ENCODE assay signal across 24 mouse cellular contexts in genomic region chr5:31742521-31743031, GRCm38 (mm10). TPM values are rescaled to one million over a fixed set of nuclear protein-coding genes. Genes with fewer than 3 reads are reported as not detected.
A peak's percentile ranks its signal among the peaks of the same experiment; 100 is the strongest.
DNase-seq lines count a peak whose midpoint lies in the region; ATAC-seq and TF ChIP-seq lines count a peak whose summit lies in the region.
"Had no signal": no experiment of that assay in that cellular context is flagged by ENCODE, and none has a peak within 500 bp of the region (broad histone marks: within the 10 kb centered on the region; RNA-seq: fewer than 3 reads in every experiment).

No protein-coding gene starts in this region.

- DNase-seq in heart, postnatal 0 days (ENCODE audit: low spot score) = peak; percentile 18
- no peak for DNase-seq in heart, postnatal 4 days
- DNase-seq in Muller cell, postnatal 12 days (ENCODE audit: inconsistent ontology term) = peak; percentile 22
- no peak for DNase-seq in thymus, postnatal 0 days (ENCODE audit: low spot score)
- DNase-seq: B cell, adult 2 months; cerebellum, adult 11 months; cerebellum, adult 2 months; cerebellum, adult 9-11 months; cerebellum, postnatal 25 days; embryo, embryonic 11 days; gastrocnemius, postnatal 10 days; gastrocnemius, postnatal 36 days; heart, postnatal 14 days had no signal

- H3K36me3 ChIP-seq in heart, postnatal 0 days (replicated peaks; ENCODE audit: control insufficient read depth, insufficient read depth, low read length) = no peaks in the 10 kb centered on the region
- peaks cover 8% of the 10 kb centered on the region for H3K36me3 ChIP-seq in megakaryocyte, embryonic 14.5 days (replicated peaks; ENCODE audit: low read length)
- H3K36me3 ChIP-seq: forebrain, embryonic 10.5 days; heart, embryonic 12.5 days; heart, embryonic 15.5 days; hindbrain, embryonic 12.5 days; hindbrain, embryonic 15.5 days had no signal

- H3K4me1 ChIP-seq in heart, postnatal 0 days (ENCODE audit: control insufficient read depth, insufficient read depth) = no peaks in the 10 kb centered on the region
- peaks cover 44% of the 10 kb centered on the region for H3K4me1 ChIP-seq in megakaryocyte, embryonic 14.5 days
- H3K4me1 ChIP-seq: forebrain, embryonic 13.5 days; hindbrain, embryonic 12.5 days; hindbrain, embryonic 15.5 days had no signal

- WGBS in heart, postnatal 0 days = 48% methylated on average over 4 of the region's 4 CpGs

- TF ChIP-seq EP300 in heart, postnatal 0 days (IDR thresholded peaks at IDR 0.05; ENCODE audit: low read depth) = no peak

- H3K4me3 ChIP-seq in heart, postnatal 0 days (ENCODE audit: low read depth, low read length) = no peak overlapping the region
- H3K4me3 ChIP-seq in megakaryocyte, embryonic 14.5 days (replicated peaks) = peak overlapping the region; percentile 82
- H3K4me3 ChIP-seq: forebrain, embryonic 10.5 days; forebrain, embryonic 13.5 days; heart, embryonic 12.5 days; heart, embryonic 15.5 days; hindbrain, embryonic 12.5 days; hindbrain, embryonic 15.5 days had no signal

- ATAC-seq in heart, postnatal 0 days (ENCODE audit: insufficient read depth, low read depth) = no peak
- no peak for ATAC-seq in megakaryocyte, adult 5-6 weeks (ENCODE audit: poor library complexity, severe bottlenecking)
- ATAC-seq: forebrain, embryonic 13.5 days; forebrain, embryonic 16.5 days had no signal

- H3K27me3 ChIP-seq in heart, postnatal 0 days (ENCODE audit: control insufficient read depth, insufficient read depth, low read length) = no peaks in the 10 kb centered on the region
- no peaks in the 10 kb centered on the region for H3K27me3 ChIP-seq in megakaryocyte, embryonic 14.5 days (replicated peaks)
- H3K27me3 ChIP-seq: CH12.LX; forebrain, embryonic 13.5 days; heart, embryonic 12.5 days; heart, embryonic 15.5 days; hindbrain, embryonic 12.5 days; hindbrain, embryonic 15.5 days had no signal

- H3K9me3 ChIP-seq in heart, postnatal 0 days (replicated peaks; ENCODE audit: control insufficient read depth, low read length) = no peaks in the 10 kb centered on the region
- no peaks in the 10 kb centered on the region for H3K9me3 ChIP-seq in megakaryocyte, embryonic 14.5 days
- H3K9me3 ChIP-seq: forebrain, embryonic 10.5 days; forebrain, embryonic 13.5 days; G1E; heart, embryonic 12.5 days; heart, embryonic 15.5 days; hindbrain, embryonic 12.5 days; hindbrain, embryonic 15.5 days had no signal

- no peak overlapping the region for H3K9ac ChIP-seq in heart, postnatal 0 days (replicated peaks; ENCODE audit: low read depth, low read length)
- H3K9ac ChIP-seq: forebrain, embryonic 13.5 days; heart, embryonic 12.5 days; heart, embryonic 15.5 days; hindbrain, embryonic 12.5 days; hindbrain, embryonic 15.5 days had no signal

- no peak overlapping the region for H3K27ac ChIP-seq in heart, postnatal 0 days (ENCODE audit: low read depth)
- H3K27ac ChIP-seq: forebrain, embryonic 10.5 days; forebrain, embryonic 13.5 days; heart, embryonic 15.5 days; hindbrain, embryonic 12.5 days; hindbrain, embryonic 15.5 days had no signal

- no peak for TF ChIP-seq CTCF in heart, postnatal 0 days (IDR thresholded peaks at IDR 0.05; ENCODE audit: low read depth)

- H3K4me2 ChIP-seq in heart, postnatal 0 days (ENCODE audit: low read depth, low read length) = no peak overlapping the region
- H3K4me2 ChIP-seq: forebrain, embryonic 13.5 days; heart, embryonic 12.5 days; heart, embryonic 15.5 days; hindbrain, embryonic 12.5 days; hindbrain, embryonic 15.5 days had no signal

RNA-seq across cellular contexts. Expression of gene Babam2, which starts 45.1 kb away (rescaled TPM):
- total RNA-seq in heart, postnatal 0 days (2014; rRNA removed; ENCODE audit: low replicate concordance) = 46.5 and 51.3 TPM in 2 replicates
- polyA plus RNA-seq in heart, postnatal 0 days (2015; fragmentation: Nextera tagmentation; extraction: Ambion mirVana) = 39.1 and 39.5 TPM in 2 replicates
- total RNA-seq in heart, postnatal 4 days (2021) = 10 to 100 TPM; 43.1 to 43.9 TPM
- 87.2 and 163 TPM in 2 replicates for polyA plus RNA-seq in megakaryocyte, embryonic 14.5 days (2012; ENCODE audit: insufficient read depth, low replicate concordance)
- total RNA-seq in megakaryocyte, adult 5-6 weeks (2015) = 106 and 112 TPM in 2 replicates
- total RNA-seq in megakaryocyte, adult 5-6 weeks (2017) = 41.2 and 55.3 TPM in 2 replicates
- polyA plus RNA-seq in thymus, postnatal 0 days (2015; fragmentation: Nextera tagmentation; extraction: Ambion mirVana) = 48.1 and 53.9 TPM in 2 replicates

RNA-seq across cellular contexts. Expression of gene Rbks, which starts 45.1 kb away (rescaled TPM):
- 0.53 and 0.58 TPM in 2 replicates for total RNA-seq in heart, postnatal 0 days (2014; rRNA removed; ENCODE audit: low replicate concordance)
- 9.1 and 9.4 TPM in 2 replicates for polyA plus RNA-seq in heart, postnatal 0 days (2015; fragmentation: Nextera tagmentation; extraction: Ambion mirVana)
- 1 to 10 TPM; 4.5 to 4.6 TPM for total RNA-seq in heart, postnatal 4 days (2021)
- 7.9 TPM in 1 of 2 replicates, not detected in the other for polyA plus RNA-seq in megakaryocyte, embryonic 14.5 days (2012; ENCODE audit: insufficient read depth, low replicate concordance)
- 52.2 and 60.9 TPM in 2 replicates for total RNA-seq in megakaryocyte, adult 5-6 weeks (2015)
- 31.0 and 37.4 TPM in 2 replicates for total RNA-seq in megakaryocyte, adult 5-6 weeks (2017)
- 20.7 and 22.1 TPM in 2 replicates for polyA plus RNA-seq in thymus, postnatal 0 days (2015; fragmentation: Nextera tagmentation; extraction: Ambion mirVana)

Comparison
In these comparisons a context has a peak if more than half of its experiments do, and no peak if none do; other contexts are left out.
1. DNase-seq: peak in heart, postnatal 0 days (single experiment) and Muller cell, postnatal 12 days (single experiment); none in heart, postnatal 4 days (single experiment) and thymus, postnatal 0 days (single experiment).
2. RNA of gene Rbks, which starts 45.1 kb away (total RNA-seq): 31.0 to 60.9 TPM in megakaryocyte, adult 5-6 weeks; 4.5 to 4.6 TPM in heart, postnatal 4 days and 0.53 to 0.58 TPM in heart, postnatal 0 days; every median in the first group is over 4 times any median in the second.